In the genomic region with DNA sequence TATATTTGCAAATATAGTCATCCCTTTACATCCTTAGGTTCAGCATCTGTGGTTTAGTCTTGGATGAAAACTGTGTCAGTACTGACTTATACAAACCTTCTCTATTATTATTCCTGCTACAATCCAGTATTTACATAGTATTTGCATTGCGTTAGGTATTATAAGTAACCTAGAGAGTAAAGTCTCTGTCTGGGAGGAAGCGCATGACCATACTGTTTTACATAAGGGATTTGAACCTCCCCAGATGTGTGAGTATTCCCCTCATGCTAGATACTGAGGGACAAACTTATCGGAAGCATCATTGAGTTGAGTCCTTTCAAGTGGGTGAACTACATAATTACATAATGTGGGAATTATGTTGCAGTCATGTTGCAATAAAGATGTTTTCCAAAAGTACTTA, we compare ENCODE assay signal across 24 mouse cellular contexts. TPM values are rescaled to one million over a fixed set of nuclear protein-coding genes. Genes with fewer than 3 reads are reported as not detected.
DNase-seq lines count a peak whose midpoint lies in the region; ATAC-seq and TF ChIP-seq lines count a peak whose summit lies in the region.
"Had no signal": no experiment of that assay in that cellular context is flagged by ENCODE, and none has a peak within 500 bp of the region (broad histone marks: within the 10 kb centered on the region; RNA-seq: fewer than 3 reads in every experiment).

No protein-coding gene starts in this region.

- DNase-seq in heart, adult 11 months, result peak; percentile 4
- no peak for DNase-seq in heart, adult 9 months (ENCODE audit: low spot score in 2 of 2)
- DNase-seq in CH12.LX (ENCODE audit: extremely low read depth), result peak; percentile 83
- DNase-seq in forebrain, postnatal 0 days, result no peak
- DNase-seq: adrenal gland, adult 2 months; adrenal gland, adult 8-10 months; adrenal gland, postnatal 10 days; adrenal gland, postnatal 14 days; adrenal gland, postnatal 25 days; adrenal gland, postnatal 36 days; B cell, adult 2 months; cerebellum, adult 11 months; cerebellum, adult 11-12 months; cerebellum, adult 18-20 months; cerebellum, adult 2 months had no signal

- TF ChIP-seq POLR2A in CH12.LX (IDR thresholded peaks at IDR 0.05; ENCODE audit: low read depth, low read length), result no peak

- TF ChIP-seq RAD21 in CH12.LX (IDR thresholded peaks at IDR 0.05; ENCODE audit: low read depth, low read length), result no peak

- H3K4me1 ChIP-seq in CH12.LX (ENCODE audit: control insufficient read depth in 1 of 2, insufficient read depth in 2 of 2), result peaks cover 12 to 41% of the 10 kb centered on the region in 2 experiments
- H3K4me1 ChIP-seq in forebrain, postnatal 0 days (ENCODE audit: insufficient read depth), result no peaks in the 10 kb centered on the region

- TF ChIP-seq EP300 in CH12.LX (IDR thresholded peaks at IDR 0.05; ENCODE audit: low read length), result peak; percentile 72

- peak overlapping the region; percentile 24 for H3K9ac ChIP-seq in CH12.LX (ENCODE audit: insufficient read depth, low read depth)
- no peak overlapping the region for H3K9ac ChIP-seq in forebrain, postnatal 0 days

- H3K36me3 ChIP-seq in CH12.LX (replicated peaks in 1 of 2; ENCODE audit: control insufficient read depth in 1 of 2, insufficient read depth in 1 of 2, low read length in 1 of 2), result peaks cover 0 to 12% of the 10 kb centered on the region in 2 experiments
- H3K36me3 ChIP-seq in forebrain, postnatal 0 days (ENCODE audit: insufficient read depth), result no peaks in the 10 kb centered on the region
- H3K36me3 ChIP-seq: G1E had no signal

- H3K9me3 ChIP-seq in CH12.LX (replicated peaks; ENCODE audit: low read length), result no peaks in the 10 kb centered on the region
- no peaks in the 10 kb centered on the region for H3K9me3 ChIP-seq in forebrain, postnatal 0 days (ENCODE audit: low read length)
- H3K9me3 ChIP-seq: G1E had no signal

- ATAC-seq in forebrain, postnatal 0 days, result no peak
- ATAC-seq: activated CD4-positive, CD25-positive, alpha-beta regulatory T cell, adult 4 months; CD4-positive, CD25-positive, alpha-beta regulatory T cell, adult 4 months; Patski had no signal

- H3K79me2 ChIP-seq in CH12.LX (replicated peaks; ENCODE audit: control insufficient read depth, extremely low read depth, insufficient read depth, poor library complexity, severe bottlenecking), result no peaks in the 10 kb centered on the region

- TF ChIP-seq CTCF in CH12.LX (conservative IDR thresholded peaks at IDR 0.05 in 1 of 2, IDR thresholded peaks at IDR 0.05 in 1 of 2; ENCODE audit: low read depth in 2 of 2, low read length in 2 of 2), result no peak
- no peak for TF ChIP-seq CTCF in forebrain, postnatal 0 days (IDR thresholded peaks at IDR 0.05; ENCODE audit: low read depth)

- no peaks in the 10 kb centered on the region for H3K27me3 ChIP-seq in CH12.LX (replicated peaks)
- no peaks in the 10 kb centered on the region for H3K27me3 ChIP-seq in forebrain, postnatal 0 days (ENCODE audit: insufficient read depth, low read length)
- H3K27me3 ChIP-seq: Patski had no signal

- peak overlapping the region; percentile 73; the same call in 1 of the 2 replicates for H3K27ac ChIP-seq in CH12.LX (ENCODE audit: insufficient read depth, low read depth)
- no peak overlapping the region for H3K27ac ChIP-seq in forebrain, postnatal 0 days (ENCODE audit: low read depth, low read length)

- in situ Hi-C loops in CH12.LX (cut with MboI; ENCODE audit: low pct_ligation_motif_present, low pct_unique_long_range_greater_than_20kb, low sequenced_read_pairs), result no loop called here

- 93% methylated on average over 3 of the region's 3 CpGs for WGBS in forebrain, postnatal 0 days

- no peak overlapping the region for H3K4me3 ChIP-seq in CH12.LX (replicated peaks in 1 of 3; ENCODE audit: low read depth in 2 of 3, low read length in 2 of 3, poor library complexity in 1 of 3)
- H3K4me3 ChIP-seq in forebrain, postnatal 0 days (ENCODE audit: low read depth, low read length), result no peak overlapping the region

- dilution Hi-C loops in CH12.LX (cut with MboI; ENCODE audit: extremely low pct_ligation_motif_present, extremely low pct_unique_long_range_greater_than_20kb, low sequenced_read_pairs), result no loop called here

- peak overlapping the region; percentile 86 for H3K4me2 ChIP-seq in CH12.LX (ENCODE audit: insufficient read depth, low read depth, poor library complexity, severe bottlenecking)
- no peak overlapping the region for H3K4me2 ChIP-seq in forebrain, postnatal 0 days (ENCODE audit: low read depth)

TF ChIP-seq in CH12.LX, 34 proteins besides CTCF, POLR2A, EP300 and RAD21:
- TF ChIP-seq IRF4 (IDR thresholded peaks at IDR 0.05; ENCODE audit: low read depth, low read length) (peak; percentile 35; the same call in 1 of the 2 replicates), BHLHE40 (IDR thresholded peaks at IDR 0.05; ENCODE audit: low read depth, low read length) (peak; percentile 29; the same call in 1 of the 2 replicates), TCF12 (IDR thresholded peaks at IDR 0.05; ENCODE audit: low read depth, low read length) (peak; percentile 44; the same call in 1 of the 2 replicates), MEF2A (IDR thresholded peaks at IDR 0.05; ENCODE audit: borderline replicate concordance, low read depth, low read length) (peak; percentile 45), JUND (conservative IDR thresholded peaks at IDR 0.05; ENCODE audit: low read depth, low read length) (no peak), ETS1 (conservative IDR thresholded peaks at IDR 0.05; ENCODE audit: low read depth, low read length) (peak; percentile 42; the same call in 1 of the 2 replicates), ELF1 (IDR thresholded peaks at IDR 0.05; ENCODE audit: low read depth, low read length) (no peak), ZKSCAN1 (IDR thresholded peaks at IDR 0.05; ENCODE audit: borderline replicate concordance, low read depth, low read length) (no peak), TBP (conservative IDR thresholded peaks at IDR 0.05; ENCODE audit: low read depth, low read length) (0 out of 2 replicates have a peak, but pooled peaks have one; percentile 21)

RNA-seq across cellular contexts. Expression of a gene that starts 14.3 kb away (rescaled TPM):
- not detected in 2 replicates for total RNA-seq in CH12.LX (2012; rRNA removed)
- total RNA-seq in CH12.LX (2014; rRNA removed), result not detected in 2 replicates
- polyA plus RNA-seq in CH12.LX (2012; ENCODE audit: insufficient read length, low read depth), result 0.49 TPM in 1 of 2 replicates, not detected in the other
- total RNA-seq in forebrain, postnatal 0 days (2014; rRNA removed), result not detected in 2 replicates
- polyA plus RNA-seq in forebrain, postnatal 0 days (2015; fragmentation: Nextera tagmentation; extraction: Ambion mirVana), result not detected in 2 replicates
- total RNA-seq: adrenal gland, adult 18-20 months; adrenal gland, adult 2 months; adrenal gland, adult 8-10 months; adrenal gland, postnatal 14 days; adrenal gland, postnatal 25 days; adrenal gland, postnatal 36 days; ES-E14; G1E; MEL had no signal
- polyA plus RNA-seq: activated CD4-positive, CD25-positive, alpha-beta regulatory T cell, adult 4 months; adrenal gland, adult 2 months; brain, embryonic 14.5 days; CD4-positive, CD25-positive, alpha-beta regulatory T cell, adult 4 months; cerebellum, adult 2 months; G1E had no signal

RNA-seq across cellular contexts. Expression of a gene that starts 26.6 kb away (rescaled TPM):
- total RNA-seq in CH12.LX (2012; rRNA removed) (11.9 and 16.5 TPM in 2 replicates), CH12.LX (2014; rRNA removed) (41.4 and 48.8 TPM in 2 replicates)
- 11.9 and 14.3 TPM in 2 replicates for polyA plus RNA-seq in CH12.LX (2012; ENCODE audit: insufficient read length, low read depth)
- total RNA-seq in forebrain, postnatal 0 days (2014; rRNA removed), result 0.08 and 0.24 TPM in 2 replicates
- polyA plus RNA-seq in forebrain, postnatal 0 days (2015; fragmentation: Nextera tagmentation; extraction: Ambion mirVana), result 0.31 and 0.44 TPM in 2 replicates
- total RNA-seq: adrenal gland, adult 18-20 months; adrenal gland, postnatal 36 days had no signal
- polyA plus RNA-seq: C2C12, G1E had no signal

RNA-seq across cellular contexts. Expression of a gene that starts 48.5 kb away (rescaled TPM):
- total RNA-seq in CH12.LX (2012; rRNA removed), result 13.7 and 16.2 TPM in 2 replicates
- 13.5 and 15.4 TPM in 2 replicates for total RNA-seq in CH12.LX (2014; rRNA removed)
- 11.5 and 14.5 TPM in 2 replicates for polyA plus RNA-seq in CH12.LX (2012; ENCODE audit: insufficient read length, low read depth)
- 22.5 and 33.1 TPM in 2 replicates for total RNA-seq in forebrain, postnatal 0 days (2014; rRNA removed)
- polyA plus RNA-seq in forebrain, postnatal 0 days (2015; fragmentation: Nextera tagmentation; extraction: Ambion mirVana), result 15.4 and 23.6 TPM in 2 replicates

Comparison
In these comparisons a context has a peak if more than half of its experiments do, and no peak if none do; other contexts are left out.
1. DNase-seq: peak in heart, adult 11 months (single experiment) and CH12.LX (single experiment); none in heart, adult 9 months (0 of 2) and forebrain, postnatal 0 days (single experiment).
2. RNA of a gene that starts 26.6 kb away (total RNA-seq): 11.9 to 48.8 TPM in CH12.LX; 0.08 to 0.24 TPM in forebrain, postnatal 0 days; every median in the first group is over 10 times any median in the second.